Mouse (Mus musculus) ES-E14 (cell line): Measurements from ENCODE around the gene H2afy.

Experiments used
- CHD2 ChIP-seq: IDR thresholded peaks from 2 replicates; pipeline ENCODE4 v1.6.1; 2014; ENCODE audit warnings: mild to moderate bottlenecking, low read depth, low read length, inconsistent platforms
- HCFC1 ChIP-seq: IDR thresholded peaks from 2 replicates; pipeline ENCODE4 v1.6.1; 2012; ENCODE audit warnings: low read length, inconsistent platforms, borderline replicate concordance; ENCODE audit not compliant: insufficient read depth
- ZC3H11A ChIP-seq: IDR thresholded peaks from 2 replicates; pipeline ENCODE4 v1.6.1; 2012; ENCODE audit warnings: low read depth, mild to moderate bottlenecking, inconsistent platforms, low read length, borderline replicate concordance

DNA sequence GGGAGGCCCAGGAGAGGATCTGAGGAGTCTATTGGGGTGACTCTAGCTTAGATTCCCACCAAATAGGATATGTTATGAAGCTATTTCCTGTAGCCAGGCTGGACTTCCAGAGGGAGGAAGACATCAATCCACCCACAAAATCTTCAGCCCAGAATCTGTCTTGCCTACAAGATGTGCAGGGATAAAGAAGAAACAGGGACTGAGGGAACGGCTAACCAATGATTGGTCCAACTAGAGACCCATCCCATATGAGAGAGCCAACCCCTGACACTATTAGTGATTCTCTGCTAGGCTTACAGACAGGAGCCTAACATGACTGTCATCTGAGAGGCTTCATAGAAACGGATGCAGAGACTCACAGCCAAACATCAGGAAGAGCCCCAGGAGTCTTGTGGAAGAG lies 7.9 kb upstream of the H2afy start:
- no peak for TF ChIP-seq CHD2
- no peak for TF ChIP-seq HCFC1
- no peak for TF ChIP-seq ZC3H11A
